Mouse (Mus musculus) testis, adult 2 months (tissue): Measurements from ENCODE around the gene Spaca3.

Experiments used
- CTCF ChIP-seq: fragments of 200-500 bp; IDR thresholded peaks from 2 replicates; pipeline ENCODE4 v1.5.1; 2012; ENCODE audit warnings: low read depth, mild to moderate bottlenecking, inconsistent platforms, low read length, moderate library complexity; ENCODE audit not compliant: control insufficient read depth, insufficient read depth, insufficient replicate concordance
- POLR2A ChIP-seq: fragments of 200-500 bp; IDR thresholded peaks from 2 replicates; pipeline ENCODE4 v1.6.1; 2012; ENCODE audit warnings: low read depth, mild to moderate bottlenecking, inconsistent platforms, low read length, moderate library complexity; ENCODE audit not compliant: control insufficient read depth

GRCm38 (mm10) chr11:80845486-80845885 is 12.7 kb upstream of the Spaca3 start:
- no peak for TF ChIP-seq CTCF
- no peak for TF ChIP-seq POLR2A
